Mouse (Mus musculus): ENCODE measurements around the gene Sema3c. TPM values are rescaled to one million over a fixed set of nuclear protein-coding genes. Genes with fewer than 3 reads are reported as not detected.

Gene Sema3c
- polyA plus RNA-seq, 1 experiment from 2014 or later, result 53.8 TPM

- Histone ChIP-seq H3K27ac (no peak overlapping the region), H3K4me1 (no peaks in the 10 kb centered on the region), H3K27me3 (replicated peaks) (no peaks in the 10 kb centered on the region), H3K9me3 (no peaks in the 10 kb centered on the region), H3K9ac (no peak overlapping the region), H3K4me2 (no peak overlapping the region), H3K36me3 (no peaks in the 10 kb centered on the region), H3K4me3 (replicated peaks) (no peak overlapping the region)
- ATAC-seq (ENCODE audit: insufficient read depth, low FRiP score, low read depth), result no peak
Observed at GRCm38 (mm10) chr5:17671356-17671755, 97.3 kb downstream of the Sema3c start.

- no peaks in the 10 kb centered on the region; the same call in 1 of the 2 replicates for H3K36me3 ChIP-seq
- H3K4me3 ChIP-seq (replicated peaks), result no peak overlapping the region
- no peaks in the 10 kb centered on the region for H3K27me3 ChIP-seq (replicated peaks)
- ATAC-seq (ENCODE audit: insufficient read depth, low FRiP score, low read depth), result no peak
- H3K9ac ChIP-seq, result no peak overlapping the region
- H3K4me1 ChIP-seq, result no peaks in the 10 kb centered on the region
- no peak overlapping the region for H3K4me2 ChIP-seq
- H3K27ac ChIP-seq, result no peak overlapping the region
- 85% methylated on average over 2 of the region's 2 CpGs for WGBS
- no peaks in the 10 kb centered on the region for H3K9me3 ChIP-seq
Observed at GRCm38 (mm10) chr5:17680862-17681261, 106.8 kb downstream of the Sema3c start.

GRCm38 (mm10) chr5:17689121-17689520 lies 115.0 kb downstream of the Sema3c start:
- WGBS, result 36% methylated on average over 2 of the region's 2 CpGs
- ATAC-seq (ENCODE audit: insufficient read depth, low FRiP score, low read depth), result no peak; the same call in 1 of the 2 replicates
- H3K27ac ChIP-seq, result peak overlapping the region; percentile 19

DNA sequence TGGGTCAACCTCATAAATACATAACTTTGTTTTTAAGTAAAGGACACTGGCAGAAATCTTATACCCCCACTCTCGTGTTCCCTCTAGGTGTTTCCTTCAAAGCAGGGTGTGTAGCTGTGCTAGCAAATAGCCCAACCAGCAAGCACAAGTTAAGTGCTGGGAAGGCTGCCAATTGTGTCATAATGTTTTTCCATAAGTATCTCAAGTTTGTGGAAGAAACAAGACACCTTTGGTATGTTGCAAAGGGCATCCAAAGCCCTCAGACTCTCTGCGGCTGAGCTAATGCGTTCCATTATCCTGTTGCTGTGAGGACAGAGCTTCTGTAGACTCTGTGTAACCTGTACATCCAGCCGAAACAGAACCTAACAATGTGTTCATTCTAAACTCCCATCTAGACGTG lies 115.5 kb downstream of the Sema3c start:
- H3K4me2 ChIP-seq, result no peak overlapping the region
- H3K36me3 ChIP-seq, result no peaks in the 10 kb centered on the region
- peak; percentile 50; the same call in 1 of the 2 replicates for ATAC-seq (ENCODE audit: insufficient read depth, low FRiP score, low read depth)
- WGBS, result 43% methylated on average over 5 of the region's 5 CpGs
- no peaks in the 10 kb centered on the region for H3K4me1 ChIP-seq
- no peaks in the 10 kb centered on the region for H3K9me3 ChIP-seq
- no peaks in the 10 kb centered on the region for H3K27me3 ChIP-seq (replicated peaks)
- peak overlapping the region; percentile 19; the same call in 1 of the 2 replicates for H3K27ac ChIP-seq
- H3K4me3 ChIP-seq (replicated peaks), result no peak overlapping the region
- H3K9ac ChIP-seq, result no peak overlapping the region

More at GRCm38 (mm10) chr5:17689121-17689520, 115.0 kb downstream of the Sema3c start:
- Histone ChIP-seq H3K9me3 (no peaks in the 10 kb centered on the region), H3K4me3 (replicated peaks) (no peak overlapping the region), H3K36me3 (no peaks in the 10 kb centered on the region), H3K4me2 (no peak overlapping the region), H3K9ac (no peak overlapping the region), H3K27me3 (replicated peaks) (no peaks in the 10 kb centered on the region), H3K4me1 (no peaks in the 10 kb centered on the region)

DNA sequence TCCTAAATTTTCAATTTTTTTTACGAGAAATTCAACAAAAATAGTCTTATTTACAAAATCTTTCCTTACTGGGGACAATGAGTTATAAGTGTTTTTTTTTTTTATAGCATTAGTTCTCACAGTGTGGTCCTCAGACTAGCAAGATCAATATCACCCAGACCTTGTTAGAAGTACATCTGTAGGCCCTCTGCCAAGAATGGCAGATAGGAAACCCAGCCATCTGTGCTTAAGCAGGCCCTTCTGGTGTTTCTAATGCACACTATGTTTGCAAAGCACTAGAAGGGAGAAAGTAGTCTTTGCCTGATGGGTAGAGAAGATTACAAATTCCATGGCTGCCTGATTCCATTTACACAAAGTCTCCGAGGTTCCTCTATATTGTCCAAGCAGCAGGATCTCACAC lies 121.3 kb downstream of the Sema3c start:
- no peak overlapping the region for H3K27ac ChIP-seq
- H3K27me3 ChIP-seq (replicated peaks), result no peaks in the 10 kb centered on the region
- ATAC-seq (ENCODE audit: insufficient read depth, low FRiP score, low read depth), result no peak
- 74% methylated on average over 2 of the region's 2 CpGs for WGBS
- no peak overlapping the region for H3K4me2 ChIP-seq
- H3K9me3 ChIP-seq, result no peaks in the 10 kb centered on the region
- no peak overlapping the region for H3K4me3 ChIP-seq (replicated peaks)
- no peaks in the 10 kb centered on the region for H3K4me1 ChIP-seq
- H3K36me3 ChIP-seq, result no peaks in the 10 kb centered on the region
- no peak overlapping the region for H3K9ac ChIP-seq

DNA sequence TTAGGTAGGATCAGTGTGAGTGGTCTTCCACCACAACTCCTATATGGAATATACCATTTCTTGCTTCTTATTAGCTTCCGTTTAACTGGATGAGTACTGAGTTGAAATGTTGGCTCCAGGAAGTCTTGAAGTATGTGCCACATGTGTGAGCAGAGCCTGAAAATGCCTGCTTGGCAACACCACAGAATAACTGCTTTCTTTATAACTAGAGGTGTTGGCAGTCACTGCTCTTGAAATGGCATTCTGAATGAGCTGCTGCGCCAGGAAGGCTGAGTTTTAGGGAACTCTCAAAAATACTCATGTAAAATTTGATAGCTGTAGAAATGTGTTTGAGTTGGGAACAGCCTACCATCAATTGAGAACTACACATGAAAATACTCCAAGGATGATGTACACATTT lies 124.8 kb downstream of the Sema3c start:
- Histone ChIP-seq H3K4me2 (no peak overlapping the region), H3K4me3 (replicated peaks) (no peak overlapping the region), H3K27me3 (replicated peaks) (no peaks in the 10 kb centered on the region), H3K4me1 (no peaks in the 10 kb centered on the region), H3K9me3 (no peaks in the 10 kb centered on the region), H3K36me3 (no peaks in the 10 kb centered on the region), H3K27ac (no peak overlapping the region), H3K9ac (no peak overlapping the region)
- 92% methylated on average over 2 of the region's 2 CpGs for WGBS
- no peak for ATAC-seq (ENCODE audit: insufficient read depth, low FRiP score, low read depth)

DNA sequence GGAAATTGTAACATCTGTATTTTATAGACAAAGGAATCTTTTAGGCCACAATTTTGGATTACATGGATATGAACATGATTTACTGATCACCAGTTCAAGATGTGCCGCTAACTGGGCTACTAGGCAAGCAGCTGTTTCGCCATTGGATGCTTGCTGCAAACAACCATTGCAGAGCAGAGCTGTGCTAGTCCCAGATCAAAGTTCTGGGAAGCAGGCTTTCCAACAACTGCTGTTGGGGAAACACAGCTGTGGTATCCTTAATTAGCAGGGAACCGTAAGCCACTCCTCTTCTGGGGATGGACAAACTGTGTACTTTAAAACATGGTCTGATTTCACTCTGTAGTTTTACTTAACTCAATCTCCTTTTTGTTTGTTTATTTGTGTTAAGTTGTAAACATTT lies 130.1 kb downstream of the Sema3c start:
- Histone ChIP-seq H3K4me2 (no peak overlapping the region), H3K36me3 (no peaks in the 10 kb centered on the region), H3K4me3 (replicated peaks) (no peak overlapping the region), H3K27me3 (replicated peaks) (no peaks in the 10 kb centered on the region), H3K27ac (no peak overlapping the region), H3K9ac (no peak overlapping the region), H3K9me3 (no peaks in the 10 kb centered on the region), H3K4me1 (no peaks in the 10 kb centered on the region)
- ATAC-seq (ENCODE audit: insufficient read depth, low FRiP score, low read depth), result no peak
- WGBS, result 64% methylated on average over 3 of the region's 3 CpGs

DNA sequence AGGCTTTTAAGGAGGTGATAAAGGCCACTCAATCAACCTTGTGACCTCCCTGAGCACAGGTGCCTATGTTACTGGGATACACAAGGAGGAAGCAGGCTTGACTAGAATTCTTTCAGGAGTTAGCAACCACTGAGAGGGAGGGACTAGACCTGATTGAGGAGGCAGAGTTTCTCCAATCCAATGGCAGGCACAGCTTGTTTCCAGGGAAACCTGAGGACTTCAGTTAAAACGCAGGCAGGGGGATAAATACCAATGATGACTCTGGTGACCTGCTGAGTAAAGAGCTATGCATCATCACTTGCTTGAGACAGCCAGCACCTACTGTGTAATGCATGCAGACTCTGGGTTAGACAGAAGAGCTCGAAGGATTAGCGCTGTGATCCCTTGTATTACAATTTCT lies 133.0 kb downstream of the Sema3c start:
- no peak overlapping the region for H3K4me2 ChIP-seq
- H3K4me1 ChIP-seq, result no peaks in the 10 kb centered on the region
- no peak overlapping the region for H3K27ac ChIP-seq
- H3K9ac ChIP-seq, result no peak overlapping the region
- no peaks in the 10 kb centered on the region for H3K9me3 ChIP-seq
- ATAC-seq (ENCODE audit: insufficient read depth, low FRiP score, low read depth), result no peak
- H3K4me3 ChIP-seq (replicated peaks), result no peak overlapping the region
- no peaks in the 10 kb centered on the region for H3K36me3 ChIP-seq
- 44% methylated on average over 3 of the region's 3 CpGs for WGBS
- no peaks in the 10 kb centered on the region for H3K27me3 ChIP-seq (replicated peaks)

GRCm38 (mm10) chr5:17712374-17712773 lies 138.3 kb downstream of the Sema3c start:
- H3K27me3 ChIP-seq (replicated peaks), result no peaks in the 10 kb centered on the region
- H3K36me3 ChIP-seq, result no peaks in the 10 kb centered on the region
- no peaks in the 10 kb centered on the region for H3K9me3 ChIP-seq
- H3K4me3 ChIP-seq (replicated peaks), result no peak overlapping the region
- no peaks in the 10 kb centered on the region for H3K4me1 ChIP-seq
- H3K27ac ChIP-seq, result no peak overlapping the region
- 77% methylated on average over 4 of the region's 4 CpGs for WGBS
- no peak overlapping the region for H3K9ac ChIP-seq
- no peak overlapping the region for H3K4me2 ChIP-seq
- no peak for ATAC-seq (ENCODE audit: insufficient read depth, low FRiP score, low read depth)

DNA sequence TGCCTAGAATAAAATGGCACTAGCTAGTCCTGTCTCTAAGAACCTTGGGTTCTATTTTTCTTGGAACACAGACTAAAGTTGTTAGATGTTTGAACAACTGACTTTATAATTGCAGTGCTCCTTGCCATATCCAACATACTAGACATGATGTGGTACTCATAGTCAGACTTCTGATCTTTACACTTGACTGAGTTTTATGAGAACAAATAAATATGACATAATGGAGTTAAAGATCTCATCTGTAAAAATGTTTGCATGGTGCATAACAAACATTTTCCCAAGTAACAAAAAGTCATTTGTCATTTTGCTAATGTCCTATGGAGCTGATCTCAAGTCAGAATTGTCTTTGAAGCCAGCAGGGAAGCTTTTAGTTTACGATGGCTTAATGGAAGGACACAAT lies 141.1 kb downstream of the Sema3c start:
- Histone ChIP-seq H3K9me3 (no peaks in the 10 kb centered on the region), H3K9ac (no peak overlapping the region), H3K4me3 (replicated peaks) (no peak overlapping the region), H3K27me3 (replicated peaks) (no peaks in the 10 kb centered on the region), H3K4me2 (no peak overlapping the region), H3K4me1 (no peaks in the 10 kb centered on the region), H3K27ac (no peak overlapping the region), H3K36me3 (no peaks in the 10 kb centered on the region)
- ATAC-seq (ENCODE audit: insufficient read depth, low FRiP score, low read depth), result no peak
- 67% methylated on average over 1 of the region's 1 CpGs for WGBS

DNA sequence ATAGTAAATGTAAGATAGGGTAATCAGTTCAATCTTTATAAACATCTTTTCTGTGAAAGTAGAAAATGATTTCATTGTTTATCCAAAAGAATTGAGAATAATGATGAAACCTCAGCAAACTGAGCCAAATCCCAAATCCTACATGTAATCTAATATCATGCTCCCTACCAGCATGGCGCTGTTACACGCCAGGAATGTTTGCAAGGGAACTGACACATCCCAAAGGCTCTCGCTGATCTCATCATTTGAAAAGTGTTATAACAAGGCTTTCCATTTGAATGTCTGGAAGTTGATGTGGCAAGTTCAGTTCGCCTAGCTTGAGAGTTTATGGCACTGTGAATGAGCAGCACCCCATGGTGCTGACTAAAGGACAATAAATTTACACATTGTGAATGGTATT lies 145.9 kb downstream of the Sema3c start:
- Histone ChIP-seq H3K4me2 (no peak overlapping the region), H3K4me1 (no peaks in the 10 kb centered on the region), H3K36me3 (no peaks in the 10 kb centered on the region), H3K9ac (no peak overlapping the region), H3K4me3 (replicated peaks) (no peak overlapping the region), H3K9me3 (no peaks in the 10 kb centered on the region), H3K27ac (no peak overlapping the region), H3K27me3 (replicated peaks) (no peaks in the 10 kb centered on the region)
- no peak for ATAC-seq (ENCODE audit: insufficient read depth, low FRiP score, low read depth)
- WGBS, result 52% methylated on average over 4 of the region's 4 CpGs

GRCm38 (mm10) chr5:17724031-17724430 lies 149.9 kb downstream of the Sema3c start:
- Histone ChIP-seq H3K36me3 (no peaks in the 10 kb centered on the region; the same call in 1 of the 2 replicates), H3K4me3 (replicated peaks) (no peak overlapping the region), H3K4me2 (no peak overlapping the region), H3K9me3 (no peaks in the 10 kb centered on the region), H3K4me1 (no peaks in the 10 kb centered on the region), H3K27me3 (replicated peaks) (no peaks in the 10 kb centered on the region), H3K27ac (no peak overlapping the region), H3K9ac (no peak overlapping the region)
- no peak for ATAC-seq (ENCODE audit: insufficient read depth, low FRiP score, low read depth)
- WGBS, result 38% methylated on average over 2 of the region's 2 CpGs

- Histone ChIP-seq H3K4me3 (replicated peaks) (no peak overlapping the region), H3K4me1 (no peaks in the 10 kb centered on the region), H3K4me2 (no peak overlapping the region), H3K27ac (no peak overlapping the region), H3K9me3 (no peaks in the 10 kb centered on the region), H3K36me3 (no peaks in the 10 kb centered on the region; the same call in 1 of the 2 replicates), H3K9ac (no peak overlapping the region), H3K27me3 (replicated peaks) (no peaks in the 10 kb centered on the region)
- ATAC-seq (ENCODE audit: insufficient read depth, low FRiP score, low read depth), result no peak
- WGBS, result 59% methylated on average over 5 of the region's 5 CpGs
Observed at GRCm38 (mm10) chr5:17728047-17728446, 154.0 kb downstream of the Sema3c start.

Measured in stomach, embryonic 15.5 days (tissue).